Mouse (Mus musculus) hindbrain, embryonic 16.5 days (tissue): Measurements from ENCODE around the gene Slc9a9. TPM values are rescaled to one million over a fixed set of nuclear protein-coding genes. Genes with fewer than 3 reads are reported as not detected.

ENCODE experiments used
- ATAC-seq: fragments of 200-750 bp; cut with Nextera tagmentation; 2 replicates; pipeline ENCODE4 v1.8.0; 2017; ENCODE audit warnings: moderate TSS enrichment, moderate library complexity
- H3K27ac ChIP-seq: fragments of 300-500 bp; sonication (generic); 2 replicates; pipeline ENCODE4 v1.5.1; 2014; ENCODE audit warnings: low read depth, mild to moderate bottlenecking, control low read depth, low read length, moderate library complexity
- H3K27me3 ChIP-seq: fragments of 300-500 bp; sonication (generic); replicated peaks from 2 replicates; pipeline ENCODE4 v1.6.1; 2014; ENCODE audit warnings: low read length; ENCODE audit not compliant: control insufficient read depth, insufficient read depth
- H3K36me3 ChIP-seq: fragments of 300-500 bp; sonication (generic); 2 replicates; pipeline ENCODE4 v1.6.1; 2014; ENCODE audit warnings: mild to moderate bottlenecking, low read length, moderate library complexity, mixed read lengths; ENCODE audit not compliant: control insufficient read depth, insufficient read depth
- H3K4me1 ChIP-seq: fragments of 300-500 bp; sonication (generic); 2 replicates; pipeline ENCODE4 v1.6.1; 2014; ENCODE audit warnings: low read depth, low read length; ENCODE audit not compliant: control insufficient read depth, insufficient read depth
- H3K4me2 ChIP-seq: fragments of 300-500 bp; sonication (generic); 2 replicates; pipeline ENCODE4 v1.6.1; 2014; ENCODE audit warnings: mild to moderate bottlenecking, low read length, control low read depth, moderate library complexity
- H3K4me3 ChIP-seq: fragments of 300-500 bp; sonication (generic); 2 replicates; pipeline ENCODE4 v1.5.1; 2014; ENCODE audit warnings: mild to moderate bottlenecking, low read length, control low read depth, moderate library complexity
- H3K9ac ChIP-seq: fragments of 300-500 bp; sonication (generic); 2 replicates; pipeline ENCODE4 v1.6.1; 2014; ENCODE audit warnings: low read depth, mild to moderate bottlenecking, control low read depth, low read length, moderate library complexity
- H3K9me3 ChIP-seq: fragments of 300-500 bp; sonication (generic); 2 replicates; pipeline ENCODE4 v1.6.1; 2014; ENCODE audit warnings: mild to moderate bottlenecking, low read length, moderate library complexity; ENCODE audit not compliant: control insufficient read depth
- WGBS: fragments of 180-500 bp; shearing (Covaris S2); extraction: QIAGEN DNeasy Blood & Tissue Kit; methylation state at CpG from one replicate; pipeline ENCODE4 v1.1.7; 2014; 5-methylcytosine and 5-hydroxymethylcytosine counted together
- polyA plus RNA-seq: library from polyadenylated mRNA; unstranded; fragments of >200 nt; fragmentation: Nextera tagmentation; extraction: Ambion mirVana; gene quantifications from 2 replicates; pipeline ENCODE4 v1.2.1, GENCODE M21; 2015

Gene Slc9a9
- polyA plus RNA-seq, 1 experiment from 2014 or later, result 6.9 TPM

DNA sequence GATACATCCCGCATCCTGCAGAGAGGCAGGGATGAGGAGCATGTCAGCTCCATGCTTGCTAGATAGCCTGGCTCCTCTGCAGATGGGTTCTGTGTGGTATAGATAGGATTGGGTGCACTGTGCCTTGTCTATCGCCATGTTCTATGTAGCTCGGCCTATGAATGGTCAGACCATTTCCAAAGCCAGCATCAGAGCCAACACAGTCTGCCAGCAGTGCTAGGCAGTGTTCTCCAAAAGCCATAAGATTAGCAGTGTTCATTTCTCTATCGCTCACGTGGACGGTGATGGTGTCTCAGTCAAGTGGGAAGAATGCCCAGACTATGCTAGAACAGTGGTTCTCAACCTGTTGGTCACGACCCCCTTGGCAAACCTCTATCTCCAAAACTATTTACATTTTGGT, 512.6 kb downstream of the Slc9a9 start:
- H3K36me3 ChIP-seq, result no peaks in the 10 kb centered on the region
- no peak overlapping the region for H3K27ac ChIP-seq
- no peaks in the 10 kb centered on the region for H3K9me3 ChIP-seq
- no peak overlapping the region for H3K9ac ChIP-seq
- H3K4me1 ChIP-seq, result peaks cover 9% of the 10 kb centered on the region
- no peak overlapping the region for H3K4me3 ChIP-seq
- ATAC-seq, result no peak
- H3K4me2 ChIP-seq, result no peak overlapping the region
- 88% methylated on average over 7 of the region's 7 CpGs for whole genome bisulfite sequencing
- H3K27me3 ChIP-seq, result no peaks in the 10 kb centered on the region

DNA sequence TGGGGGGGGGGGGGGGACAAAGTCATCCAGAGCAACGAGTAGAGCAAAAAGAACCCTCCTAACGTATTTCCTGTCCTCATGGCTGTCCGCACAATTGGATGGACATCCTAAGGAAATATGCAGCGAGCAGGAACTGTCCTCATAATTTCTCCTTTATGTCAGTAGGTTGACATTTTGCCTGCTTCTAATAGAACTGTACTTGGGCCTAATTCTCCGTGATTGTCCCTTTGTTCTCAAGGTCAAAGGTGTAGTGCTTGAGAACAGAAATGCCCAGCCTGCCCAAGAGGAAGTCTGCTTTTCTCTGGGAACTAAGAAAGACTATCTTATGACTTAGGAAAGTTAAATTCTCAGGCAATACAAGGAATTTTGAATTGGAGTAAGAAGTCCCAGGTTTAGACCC, 514.7 kb downstream of the Slc9a9 start:
- no peaks in the 10 kb centered on the region for H3K9me3 ChIP-seq
- H3K27me3 ChIP-seq, result no peaks in the 10 kb centered on the region
- WGBS, result 74% methylated on average over 5 of the region's 5 CpGs
- ATAC-seq, result no peak
- H3K4me2 ChIP-seq, result no peak overlapping the region
- no peaks in the 10 kb centered on the region for H3K36me3 ChIP-seq
- H3K9ac ChIP-seq, result no peak overlapping the region
- no peak overlapping the region for H3K4me3 ChIP-seq
- peaks cover 9% of the 10 kb centered on the region for H3K4me1 ChIP-seq
- H3K27ac ChIP-seq, result no peak overlapping the region

DNA sequence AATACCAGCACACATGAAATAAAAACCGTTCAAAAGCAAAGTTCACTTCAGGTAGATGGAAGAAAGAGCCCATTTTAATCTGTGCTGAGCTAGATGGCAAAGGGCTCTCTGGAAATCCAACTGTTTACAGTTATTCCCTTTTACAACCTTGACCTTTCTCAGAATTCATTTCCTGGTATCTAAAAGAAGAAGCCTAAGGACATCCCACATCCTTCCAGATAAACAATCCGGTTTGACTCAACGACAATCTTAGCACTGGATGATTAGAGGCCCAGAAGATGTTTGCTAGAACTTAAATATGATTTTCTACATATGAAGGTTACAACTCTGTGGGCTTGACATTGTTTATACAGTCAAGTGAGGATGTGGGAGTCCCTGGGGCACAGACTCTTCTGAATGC, 516.1 kb downstream of the Slc9a9 start:
- no peak overlapping the region for H3K4me3 ChIP-seq
- no peaks in the 10 kb centered on the region for H3K36me3 ChIP-seq
- no peak overlapping the region for H3K9ac ChIP-seq
- no peak overlapping the region for H3K27ac ChIP-seq
- no peak for ATAC-seq
- H3K27me3 ChIP-seq, result no peaks in the 10 kb centered on the region
- H3K9me3 ChIP-seq, result no peaks in the 10 kb centered on the region
- WGBS, result 85% methylated on average over 3 of the region's 3 CpGs
- H3K4me2 ChIP-seq, result no peak overlapping the region
- H3K4me1 ChIP-seq, result peaks cover 9% of the 10 kb centered on the region

DNA sequence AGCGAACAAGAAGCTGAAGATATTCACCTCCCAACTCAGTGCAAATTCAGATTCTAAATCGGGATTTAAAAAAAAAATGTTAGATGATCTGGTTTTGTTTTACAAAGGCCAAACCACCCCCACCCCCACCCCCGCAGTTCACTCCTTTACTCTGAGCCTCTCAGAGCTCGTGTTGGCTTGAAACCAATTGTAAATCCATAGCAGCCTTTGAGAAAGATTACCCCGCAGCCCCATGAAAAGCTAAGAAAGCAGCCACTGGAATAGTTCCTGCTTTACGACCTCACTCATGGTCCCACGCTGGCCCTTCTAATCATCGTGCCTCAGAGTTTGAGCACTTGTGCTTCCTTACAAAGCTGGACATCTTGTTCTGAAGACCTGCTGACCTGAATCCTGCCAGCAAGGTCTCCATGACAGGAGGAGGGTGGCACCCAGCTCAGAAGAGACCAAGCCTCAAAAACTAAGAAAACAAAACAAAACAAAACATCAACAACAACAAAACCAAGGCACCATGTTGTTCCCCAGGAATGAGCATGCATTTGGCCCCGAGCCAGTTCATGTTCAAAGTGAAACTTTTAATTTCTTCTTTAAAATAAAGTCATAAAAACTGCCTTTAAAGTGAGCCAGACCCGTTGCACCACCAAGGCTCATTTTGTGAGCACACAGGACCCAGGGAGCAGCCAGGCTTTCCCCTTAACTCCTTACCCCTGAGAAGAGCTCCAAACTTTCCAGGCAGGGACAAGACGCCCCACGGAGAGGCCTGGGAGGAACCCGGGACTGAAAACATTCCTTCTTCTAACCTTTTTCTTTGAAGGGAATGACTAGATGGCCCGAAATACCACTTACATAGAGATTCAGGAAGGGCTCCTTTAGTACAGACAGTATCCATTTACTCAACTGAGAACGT, 516.9 kb downstream of the Slc9a9 start:
- Histone ChIP-seq H3K4me1 (peaks cover under 1% of the 10 kb centered on the region), H3K27ac (no peak overlapping the region), H3K36me3 (no peaks in the 10 kb centered on the region), H3K4me2 (no peak overlapping the region), H3K4me3 (no peak overlapping the region), H3K9ac (no peak overlapping the region), H3K9me3 (no peaks in the 10 kb centered on the region), H3K27me3 (no peaks in the 10 kb centered on the region)
- 60% methylated on average over 15 of the region's 15 CpGs for WGBS
- no peak for ATAC-seq

DNA sequence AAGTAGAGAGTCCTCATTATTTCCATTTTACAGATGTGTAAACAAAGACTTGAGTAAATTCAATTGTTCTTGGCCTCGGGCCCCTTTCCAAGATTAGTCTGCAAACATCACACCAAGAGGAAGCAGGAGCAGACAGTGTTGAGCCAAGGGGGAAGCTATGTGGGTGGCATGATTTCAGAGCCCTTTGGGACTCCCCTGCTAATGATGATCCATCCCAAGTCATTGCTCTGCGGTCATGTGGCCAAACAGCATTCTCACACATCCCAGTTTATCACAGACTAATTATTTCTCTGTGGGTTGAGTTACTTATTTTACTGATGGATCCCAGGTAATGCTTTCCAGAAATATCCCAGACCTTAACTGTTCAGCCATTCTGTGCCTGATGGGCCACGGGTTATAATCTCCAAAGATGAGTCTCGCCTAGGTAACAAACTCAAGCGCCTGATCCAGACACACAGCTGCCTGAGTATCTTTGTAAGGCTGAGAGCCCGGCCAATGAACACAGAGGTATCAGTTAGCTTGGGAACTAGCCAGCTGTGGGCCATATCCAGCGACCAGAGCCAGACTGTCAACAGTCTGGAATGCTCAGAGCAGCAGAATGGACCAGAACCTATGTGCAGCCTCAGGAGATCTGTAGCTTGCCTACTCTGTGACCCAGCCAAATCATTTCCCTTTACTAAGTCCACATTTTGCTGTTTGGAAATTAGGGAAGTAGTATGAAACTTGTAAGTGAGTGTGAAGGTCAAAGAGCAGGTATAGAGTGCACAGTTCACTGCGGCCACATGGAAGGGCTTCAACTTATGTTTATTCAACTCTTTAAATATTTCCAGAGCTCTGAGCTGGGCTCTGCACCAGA, 518.9 kb downstream of the Slc9a9 start:
- H3K4me2 ChIP-seq, result no peak overlapping the region
- H3K4me3 ChIP-seq, result no peak overlapping the region
- H3K36me3 ChIP-seq, result no peaks in the 10 kb centered on the region
- H3K27ac ChIP-seq, result no peak overlapping the region
- no peak for ATAC-seq
- no peak overlapping the region for H3K9ac ChIP-seq
- H3K9me3 ChIP-seq, result no peaks in the 10 kb centered on the region
- H3K4me1 ChIP-seq, result no peaks in the 10 kb centered on the region; the same call in 1 of the 2 replicates
- no peaks in the 10 kb centered on the region for H3K27me3 ChIP-seq
- 84% methylated on average over 8 of the region's 8 CpGs for WGBS

DNA sequence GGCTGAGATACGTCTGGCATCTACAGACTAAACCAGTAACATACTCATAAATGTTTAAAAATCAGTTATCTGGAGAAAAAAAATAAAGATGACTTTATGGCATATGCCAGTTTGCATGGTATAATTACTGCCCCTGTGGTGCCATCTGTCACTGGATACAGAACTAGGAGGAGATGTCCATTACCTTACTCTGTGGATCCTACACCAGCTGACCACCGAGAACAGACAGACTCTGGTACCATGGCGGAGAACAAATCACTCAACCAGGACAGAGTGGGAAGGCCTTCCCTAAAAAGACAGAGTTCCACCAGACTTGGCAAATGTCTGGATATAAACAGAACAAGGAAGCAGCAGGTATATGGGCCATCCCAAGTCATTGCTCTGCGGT, 519.5 kb downstream of the Slc9a9 start:
- no peaks in the 10 kb centered on the region; the same call in 1 of the 2 replicates for H3K4me1 ChIP-seq
- no peak overlapping the region for H3K4me2 ChIP-seq
- 89% methylated on average over 4 of the region's 4 CpGs for WGBS
- H3K27me3 ChIP-seq, result no peaks in the 10 kb centered on the region
- no peaks in the 10 kb centered on the region for H3K9me3 ChIP-seq
- ATAC-seq, result peak; percentile 30; the same call in 1 of the 2 replicates
- no peak overlapping the region for H3K9ac ChIP-seq
- no peak overlapping the region for H3K4me3 ChIP-seq
- no peaks in the 10 kb centered on the region for H3K36me3 ChIP-seq
- no peak overlapping the region for H3K27ac ChIP-seq

DNA sequence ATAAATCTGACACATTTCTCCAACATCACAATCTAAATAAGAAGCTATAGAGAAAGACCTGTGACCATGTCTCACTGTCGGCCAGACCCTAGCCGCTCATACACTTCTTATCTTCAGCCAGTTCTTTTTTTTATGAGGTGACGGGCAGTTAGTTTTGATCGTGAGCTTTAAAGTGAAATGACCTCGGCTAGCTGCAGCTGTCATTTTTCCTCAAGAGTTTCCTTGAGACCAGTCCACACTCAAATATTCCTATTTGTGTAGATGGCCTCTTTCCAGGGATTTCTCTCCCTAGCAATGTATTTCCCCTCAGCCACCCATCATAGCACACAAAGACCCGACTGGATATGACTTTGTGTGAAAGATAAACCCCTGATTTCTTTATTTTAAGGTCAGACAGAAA, 521.7 kb downstream of the Slc9a9 start:
- Histone ChIP-seq H3K4me1 (no peaks in the 10 kb centered on the region; the same call in 1 of the 2 replicates), H3K9ac (no peak overlapping the region), H3K27ac (no peak overlapping the region), H3K9me3 (no peaks in the 10 kb centered on the region), H3K4me3 (no peak overlapping the region), H3K36me3 (no peaks in the 10 kb centered on the region), H3K4me2 (no peak overlapping the region), H3K27me3 (no peaks in the 10 kb centered on the region)
- WGBS, result 81% methylated on average over 6 of the region's 6 CpGs
- ATAC-seq, result no peak

DNA sequence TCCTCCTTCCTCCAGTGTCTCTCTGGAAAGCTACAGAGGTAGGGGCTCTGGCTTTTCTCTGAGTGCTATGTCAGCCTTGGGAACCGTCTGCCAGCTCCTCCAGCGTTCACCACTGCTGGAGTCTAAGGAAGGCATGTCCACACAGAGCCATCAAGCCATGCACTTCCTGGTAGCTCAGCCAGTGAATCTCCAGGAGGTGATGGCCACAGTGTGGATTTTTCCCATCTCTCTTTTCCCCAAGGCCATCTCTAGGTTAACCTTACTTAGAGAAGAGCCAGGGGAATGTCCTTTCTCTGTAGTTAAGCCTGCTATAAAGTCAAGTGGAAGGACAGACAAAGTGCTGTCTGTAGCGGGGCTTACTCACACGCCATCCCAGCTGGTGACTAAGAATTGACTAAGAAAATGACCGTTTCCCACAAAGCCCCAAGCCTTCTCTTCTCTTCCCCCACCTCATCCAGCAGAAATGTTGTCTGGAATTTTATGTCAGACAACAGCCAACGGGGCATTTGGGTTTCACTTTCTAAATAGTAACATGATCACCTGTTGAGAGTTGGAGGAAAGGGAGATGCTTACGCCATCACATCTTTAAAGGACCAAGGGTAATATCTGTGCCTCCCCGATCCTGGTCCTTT, 523.3 kb downstream of the Slc9a9 start:
- Histone ChIP-seq H3K9me3 (no peaks in the 10 kb centered on the region), H3K27me3 (no peaks in the 10 kb centered on the region), H3K4me3 (no peak overlapping the region), H3K36me3 (no peaks in the 10 kb centered on the region), H3K9ac (no peak overlapping the region), H3K27ac (no peak overlapping the region), H3K4me1 (no peaks in the 10 kb centered on the region; the same call in 1 of the 2 replicates), H3K4me2 (no peak overlapping the region)
- WGBS, result 86% methylated on average over 8 of the region's 8 CpGs
- ATAC-seq, result no peak

DNA sequence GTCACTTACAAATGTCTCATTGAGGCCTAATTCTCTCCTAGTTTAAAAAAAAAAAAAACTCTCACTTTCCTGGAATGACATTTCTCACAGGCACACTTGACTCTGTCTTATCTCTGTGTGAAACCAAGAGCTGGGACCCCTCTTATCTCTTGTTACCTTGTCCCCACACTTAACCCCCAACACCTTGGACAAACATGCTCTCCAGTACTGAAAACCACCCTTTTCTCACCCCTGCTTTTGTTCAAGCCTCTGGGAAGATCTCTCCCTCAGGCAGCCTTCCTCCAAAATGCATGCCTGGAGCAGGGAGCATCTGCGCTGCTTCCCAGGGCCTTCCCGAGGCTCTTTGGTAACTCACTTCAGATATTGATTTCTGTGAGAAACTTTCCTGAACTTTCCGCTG, 524.0 kb downstream of the Slc9a9 start:
- no peaks in the 10 kb centered on the region for H3K27me3 ChIP-seq
- 85% methylated on average over 3 of the region's 3 CpGs for WGBS
- no peak overlapping the region for H3K4me3 ChIP-seq
- H3K36me3 ChIP-seq, result no peaks in the 10 kb centered on the region
- no peaks in the 10 kb centered on the region for H3K9me3 ChIP-seq
- no peak overlapping the region for H3K4me2 ChIP-seq
- no peaks in the 10 kb centered on the region; the same call in 1 of the 2 replicates for H3K4me1 ChIP-seq
- H3K9ac ChIP-seq, result no peak overlapping the region
- no peak overlapping the region for H3K27ac ChIP-seq
- ATAC-seq, result no peak
